Mouse (Mus musculus) limb, embryonic 14.5 days (tissue): ENCODE measurements at regions not wholly inside any gene's neighbourhood (a gene's known extent, or its start where the extent isn't known, plus 50 kb on each side); places are given as distances from the start of the nearest gene placed in this dataset.

Experiments used
- ATAC-seq: fragments of 200-750 bp; cut with Nextera tagmentation; 2 replicates; pipeline ENCODE4 v1.8.0; 2017; ENCODE audit warnings: low read depth, moderate number of reproducible peaks, moderate TSS enrichment; ENCODE audit not compliant: low FRiP score
- DNase-seq: peaks from one replicate; pipeline ENCODE4 v3.0.0-alpha.2; 2015; ENCODE audit warnings: low spot score
- H3K27ac ChIP-seq: fragments of 300-500 bp; sonication (generic); replicated peaks from 2 replicates; pipeline ENCODE4 v1.5.1; 2014; ENCODE audit warnings: low read depth, mild to moderate bottlenecking, low read length, moderate library complexity, mixed read lengths
- H3K27me3 ChIP-seq: fragments of 300-500 bp; sonication (generic); 2 replicates; pipeline ENCODE4 v1.6.1; 2014; ENCODE audit warnings: low read length, mixed read lengths; ENCODE audit not compliant: control insufficient read depth, insufficient read depth
- H3K36me3 ChIP-seq: fragments of 300-500 bp; sonication (generic); 2 replicates; pipeline ENCODE4 v1.6.1; 2014; ENCODE audit warnings: mild to moderate bottlenecking, low read length, moderate library complexity, mixed read lengths; ENCODE audit not compliant: control insufficient read depth, insufficient read depth
- H3K4me1 ChIP-seq: fragments of 300-500 bp; sonication (generic); 2 replicates; pipeline ENCODE4 v1.6.1; 2014; ENCODE audit warnings: antibody characterized with exemption, low read length, mixed read lengths; ENCODE audit not compliant: control insufficient read depth, insufficient read depth
- H3K4me2 ChIP-seq: fragments of 300-500 bp; sonication (generic); replicated peaks from 2 replicates; pipeline ENCODE4 v1.6.1; 2014; ENCODE audit warnings: low read depth, mild to moderate bottlenecking, low read length, moderate library complexity; ENCODE audit not compliant: severe bottlenecking
- H3K4me3 ChIP-seq: fragments of 300-500 bp; sonication (generic); replicated peaks from 2 replicates; pipeline ENCODE4 v1.5.1; 2014; ENCODE audit warnings: low read length
- H3K9ac ChIP-seq: fragments of 300-500 bp; sonication (generic); 2 replicates; pipeline ENCODE4 v1.6.1; 2014; ENCODE audit warnings: mild to moderate bottlenecking, low read depth, low read length, moderate library complexity; ENCODE audit not compliant: severe bottlenecking
- H3K9me3 ChIP-seq: fragments of 300-500 bp; sonication (generic); 2 replicates; pipeline ENCODE4 v1.6.1; 2016; ENCODE audit warnings: low read length; ENCODE audit not compliant: control insufficient read depth
- POLR2A ChIP-seq: fragments of 200-500 bp; IDR thresholded peaks from 2 replicates; pipeline ENCODE4 v1.8.0; 2012; ENCODE audit warnings: inconsistent platforms, mild to moderate bottlenecking, moderate library complexity, borderline replicate concordance; ENCODE audit not compliant: insufficient read depth, insufficient read length; ENCODE audit errors: extremely low read depth
- WGBS: fragments of 180-500 bp; shearing (Covaris S2); extraction: QIAGEN DNeasy Blood & Tissue Kit; methylation state at CpG from one replicate; pipeline ENCODE4 v1.1.7; 2014; 5-methylcytosine and 5-hydroxymethylcytosine counted together

GRCm38 (mm10) chr10:114957909-114958308 is 155.8 kb upstream of the Trhde start:
- ATAC-seq (no peak), DNase-seq (no peak)
- Histone ChIP-seq H3K27ac (no peak overlapping the region), H3K4me2 (no peak overlapping the region), H3K36me3 (no peaks in the 10 kb centered on the region), H3K4me3 (no peak overlapping the region), H3K4me1 (no peaks in the 10 kb centered on the region), H3K9me3 (no peaks in the 10 kb centered on the region), H3K9ac (no peak overlapping the region), H3K27me3 (no peaks in the 10 kb centered on the region)
- no peak for TF ChIP-seq POLR2A
- 57% methylated on average over 3 of the region's 3 CpGs for WGBS

DNA sequence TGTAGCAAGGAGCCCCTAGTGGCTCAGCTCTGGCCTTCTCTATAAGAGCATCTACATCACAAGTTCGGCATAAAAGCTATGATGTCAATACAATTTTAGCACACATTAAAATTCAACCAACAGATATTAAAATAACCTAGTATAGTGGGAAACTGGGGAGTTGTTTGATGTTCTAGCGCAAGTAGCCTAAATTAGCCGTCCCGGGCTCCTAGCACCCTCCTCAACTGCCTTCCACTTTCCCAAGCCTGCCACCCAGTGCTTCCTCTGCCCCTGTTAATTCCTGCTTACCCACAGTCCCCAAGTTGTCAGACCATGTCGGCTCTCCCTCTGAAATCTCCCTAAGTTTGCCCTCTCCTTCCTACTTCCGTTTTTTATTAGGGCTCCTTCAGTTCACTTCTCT is 154.2 kb upstream of the Trhde start:
- no peak for TF ChIP-seq POLR2A
- no peak overlapping the region for H3K4me2 ChIP-seq
- H3K4me3 ChIP-seq: no peak overlapping the region
- H3K36me3 ChIP-seq: no peaks in the 10 kb centered on the region
- WGBS: 76% methylated on average over 6 of the region's 6 CpGs
- ATAC-seq (no peak), DNase-seq (no peak)
- H3K4me1 ChIP-seq: no peaks in the 10 kb centered on the region
- H3K27me3 ChIP-seq: no peaks in the 10 kb centered on the region
- H3K27ac ChIP-seq: no peak overlapping the region
- H3K9ac ChIP-seq: no peak overlapping the region
- no peaks in the 10 kb centered on the region for H3K9me3 ChIP-seq

GRCm38 (mm10) chr10:114955608-114956007 is 153.5 kb upstream of the Trhde start:
- Histone ChIP-seq H3K4me2 (no peak overlapping the region), H3K27me3 (no peaks in the 10 kb centered on the region), H3K4me1 (no peaks in the 10 kb centered on the region), H3K36me3 (no peaks in the 10 kb centered on the region), H3K4me3 (no peak overlapping the region), H3K27ac (no peak overlapping the region), H3K9me3 (no peaks in the 10 kb centered on the region), H3K9ac (no peak overlapping the region)
- DNase-seq (no peak), ATAC-seq (no peak)
- no peak for TF ChIP-seq POLR2A

GRCm38 (mm10) chr10:114953358-114953757 is 151.3 kb upstream of the Trhde start:
- Histone ChIP-seq H3K9me3 (no peaks in the 10 kb centered on the region), H3K4me2 (no peak overlapping the region), H3K4me1 (no peaks in the 10 kb centered on the region), H3K36me3 (no peaks in the 10 kb centered on the region), H3K4me3 (no peak overlapping the region), H3K27ac (no peak overlapping the region), H3K9ac (no peak overlapping the region), H3K27me3 (no peaks in the 10 kb centered on the region)
- ATAC-seq (no peak), DNase-seq (no peak)
- TF ChIP-seq POLR2A: no peak
- 52% methylated on average over 12 of the region's 12 CpGs for WGBS

GRCm38 (mm10) chr10:114949194-114949593 is 147.1 kb upstream of the Trhde start:
- Histone ChIP-seq H3K4me3 (no peak overlapping the region), H3K9me3 (no peaks in the 10 kb centered on the region), H3K36me3 (no peaks in the 10 kb centered on the region), H3K27ac (no peak overlapping the region), H3K4me2 (no peak overlapping the region), H3K4me1 (no peaks in the 10 kb centered on the region), H3K9ac (no peak overlapping the region), H3K27me3 (no peaks in the 10 kb centered on the region)
- no peak for TF ChIP-seq POLR2A
- DNase-seq: no peak
- ATAC-seq: no peak
- WGBS: 70% methylated on average over 6 of the region's 6 CpGs

GRCm38 (mm10) chr10:114924746-114925145 is 122.6 kb upstream of the Trhde start:
- WGBS: 76% methylated on average over 2 of the region's 2 CpGs
- Histone ChIP-seq H3K36me3 (no peaks in the 10 kb centered on the region), H3K9ac (no peak overlapping the region), H3K27me3 (no peaks in the 10 kb centered on the region), H3K4me3 (no peak overlapping the region), H3K4me1 (no peaks in the 10 kb centered on the region), H3K4me2 (no peak overlapping the region), H3K9me3 (no peaks in the 10 kb centered on the region), H3K27ac (no peak overlapping the region)
- TF ChIP-seq POLR2A: no peak
- no peak for DNase-seq
- no peak for ATAC-seq
